Mouse (Mus musculus) heart, embryonic 14.5 days (tissue): ENCODE data around the gene Gm49361. TPM values are rescaled to one million over a fixed set of nuclear protein-coding genes. Genes with fewer than 3 reads are reported as not detected.

Source experiments
- ATAC-seq: fragments of 200-750 bp; cut with Nextera tagmentation; 2 replicates; pipeline ENCODE4 v1.8.0; 2017; ENCODE audit warnings: low read depth, moderate TSS enrichment; ENCODE audit not compliant: insufficient number of reproducible peaks, insufficient read depth, low FRiP score
- H3K27ac ChIP-seq, 2 experiments: fragments of 200-500 bp in 1 of 2; fragments of 300-500 bp in 1 of 2; sonication (generic) in 1 of 2; replicated peaks in 1 of 2; 2 replicates each; pipeline ENCODE4 v1.5.1; 2012 to 2014; ENCODE audit warnings: low read depth in 2 of 2, low read length in 2 of 2, control low read depth in 1 of 2, mild to moderate bottlenecking in 1 of 2, mixed read lengths in 1 of 2; ENCODE audit not compliant: control insufficient read depth in 1 of 2, insufficient read depth in 1 of 2
- H3K27me3 ChIP-seq: fragments of 300-500 bp; sonication (generic); 2 replicates; pipeline ENCODE4 v1.6.1; 2014; ENCODE audit warnings: mild to moderate bottlenecking, low read length, control low read depth; ENCODE audit not compliant: control insufficient read depth, insufficient read depth
- H3K36me3 ChIP-seq: fragments of 300-500 bp; sonication (generic); 2 replicates; pipeline ENCODE4 v1.6.1; 2014; ENCODE audit warnings: mild to moderate bottlenecking, control low read depth, low read length, mixed read lengths; ENCODE audit not compliant: control insufficient read depth, insufficient read depth
- H3K4me1 ChIP-seq, 2 experiments: fragments of 200-500 bp in 1 of 2; fragments of 300-500 bp in 1 of 2; sonication (generic) in 1 of 2; 2 replicates each; pipeline ENCODE4 v1.6.1; 2012 to 2014; ENCODE audit warnings: low read length in 2 of 2, control low read depth in 1 of 2, mixed read lengths in 1 of 2; ENCODE audit not compliant: control insufficient read depth in 2 of 2, insufficient read depth in 2 of 2
- H3K4me2 ChIP-seq: fragments of 300-500 bp; sonication (generic); 2 replicates; pipeline ENCODE4 v1.6.1; 2014; ENCODE audit warnings: mild to moderate bottlenecking, low read length
- H3K4me3 ChIP-seq, 2 experiments: fragments of 200-500 bp in 1 of 2; fragments of 300-500 bp in 1 of 2; sonication (generic) in 1 of 2; 2 replicates each; pipeline ENCODE4 v1.5.1; 2012 to 2014; ENCODE audit warnings: low read length in 2 of 2, mild to moderate bottlenecking in 2 of 2, control low read depth in 1 of 2, low read depth in 1 of 2, moderate library complexity in 1 of 2; ENCODE audit not compliant: control insufficient read depth in 1 of 2, insufficient read depth in 1 of 2
- H3K9ac ChIP-seq: fragments of 300-500 bp; sonication (generic); 2 replicates; pipeline ENCODE4 v1.6.1; 2014; ENCODE audit warnings: mild to moderate bottlenecking, low read length
- H3K9me3 ChIP-seq: fragments of 300-500 bp; sonication (generic); 2 replicates; pipeline ENCODE4 v1.6.1; 2016; ENCODE audit warnings: low read length, control low read depth; ENCODE audit not compliant: control insufficient read depth
- WGBS: fragments of 180-500 bp; shearing (Covaris S2); extraction: QIAGEN DNeasy Blood & Tissue Kit; methylation state at CpG from one replicate; pipeline ENCODE4 v1.1.7; 2014; 5-methylcytosine and 5-hydroxymethylcytosine counted together
- polyA plus RNA-seq: library from polyadenylated mRNA; unstranded; fragments of >200 nt; fragmentation: Nextera tagmentation; extraction: Ambion mirVana; gene quantifications from 2 replicates; pipeline ENCODE4 v1.2.1, GENCODE M21; 2014

Gene Gm49361
- polyA plus RNA-seq, 1 experiment from 2014 or later: not detected

DNA sequence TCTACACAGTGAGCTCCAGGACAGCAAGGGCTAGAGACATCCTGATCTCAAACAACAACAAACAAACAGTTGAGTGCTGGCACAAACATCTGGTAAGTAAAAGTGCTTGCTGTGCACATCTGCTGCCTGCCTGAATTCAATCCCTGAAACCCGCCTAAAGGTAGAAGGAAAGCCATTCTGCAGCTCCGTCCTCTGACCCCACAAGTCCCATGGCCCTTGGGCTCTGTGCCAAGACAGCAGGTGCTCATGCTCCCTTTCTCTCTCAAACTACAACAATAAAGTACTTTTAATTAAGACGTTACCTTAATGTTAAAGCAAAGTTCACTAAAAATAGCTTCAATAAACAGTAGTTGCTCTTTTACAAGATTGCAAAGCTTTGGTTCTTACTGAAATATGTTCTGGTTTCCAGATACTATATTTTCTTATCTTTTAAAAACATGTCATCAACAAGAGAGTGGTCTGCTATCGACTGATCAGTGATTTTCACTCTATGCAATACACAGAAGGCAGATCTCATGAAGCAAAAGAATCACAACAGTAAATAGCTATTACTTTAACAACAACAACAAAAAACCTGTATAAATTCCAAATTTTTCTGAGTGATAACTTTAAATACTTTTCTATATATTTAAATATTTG, 125.2 kb downstream of the Gm49361 start:
- WGBS: 67% methylated on average over 4 of the region's 4 CpGs
- H3K27ac ChIP-seq: no peak overlapping the region
- H3K9me3 ChIP-seq: no peaks in the 10 kb centered on the region
- H3K9ac ChIP-seq: no peak overlapping the region
- H3K4me1 ChIP-seq: peaks cover 0 to 10% of the 10 kb centered on the region in 2 experiments; a peak in 2 of 4 replicates
- no peaks in the 10 kb centered on the region for H3K27me3 ChIP-seq
- no peak overlapping the region for H3K4me2 ChIP-seq
- no peak for ATAC-seq
- no peak overlapping the region for H3K4me3 ChIP-seq
- H3K36me3 ChIP-seq: peaks cover 37% of the 10 kb centered on the region

DNA sequence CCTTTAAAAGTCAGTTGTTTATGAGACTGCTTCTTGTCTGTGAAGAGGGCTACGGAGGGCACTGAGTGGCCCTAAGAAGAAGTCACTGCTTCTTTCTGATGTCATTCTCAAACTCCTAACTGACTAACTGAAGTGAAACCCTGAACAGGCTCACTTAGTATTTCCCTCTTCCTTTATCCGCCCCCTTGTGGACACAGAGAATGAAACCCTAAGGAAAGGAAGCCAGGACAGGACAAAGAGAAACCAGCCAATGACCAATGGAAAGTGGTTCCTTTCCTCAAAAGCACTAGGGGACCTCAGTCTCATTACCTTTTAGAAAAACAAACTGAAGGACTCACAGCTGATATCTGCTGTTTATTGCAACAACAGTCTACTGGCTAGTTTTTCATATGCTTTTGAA, 126.4 kb downstream of the Gm49361 start:
- no peak overlapping the region for H3K4me2 ChIP-seq
- no peak for ATAC-seq
- 46% methylated on average over 2 of the region's 2 CpGs for WGBS
- H3K27ac ChIP-seq: no peak overlapping the region
- peaks cover 0 to 9% of the 10 kb centered on the region in 2 experiments; a peak in 2 of 4 replicates for H3K4me1 ChIP-seq
- H3K9me3 ChIP-seq: no peaks in the 10 kb centered on the region
- no peak overlapping the region for H3K9ac ChIP-seq
- H3K36me3 ChIP-seq: peaks cover 31% of the 10 kb centered on the region
- H3K4me3 ChIP-seq: no peak overlapping the region
- H3K27me3 ChIP-seq: no peaks in the 10 kb centered on the region

DNA sequence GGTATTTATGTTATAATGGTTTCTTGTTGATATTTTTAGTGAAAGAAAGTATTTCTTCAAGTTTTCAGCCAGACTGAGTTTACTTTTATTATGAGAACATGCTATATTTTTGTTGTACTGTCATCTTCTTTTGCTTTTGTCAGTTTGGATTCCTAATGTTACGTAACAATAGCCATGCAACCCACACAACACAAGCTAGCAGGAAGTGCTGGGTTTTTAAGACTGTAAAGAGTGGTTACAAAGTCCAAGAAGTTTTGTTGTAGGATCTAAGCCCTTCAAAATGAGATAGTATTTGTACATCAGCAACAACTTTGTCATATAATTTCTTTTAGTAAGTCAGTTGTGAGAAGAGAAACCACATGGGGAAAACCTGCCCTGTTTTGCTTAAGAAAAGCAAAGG, 128.2 kb downstream of the Gm49361 start:
- no peak overlapping the region; a peak in 1 of 4 replicates for H3K27ac ChIP-seq
- H3K36me3 ChIP-seq: peaks cover 27% of the 10 kb centered on the region; the same call in 1 of the 2 replicates
- no peaks in the 10 kb centered on the region for H3K9me3 ChIP-seq
- peaks cover 0 to 12% of the 10 kb centered on the region in 2 experiments; a peak in 3 of 4 replicates for H3K4me1 ChIP-seq
- no peak overlapping the region for H3K4me3 ChIP-seq
- H3K9ac ChIP-seq: no peak overlapping the region
- no peaks in the 10 kb centered on the region for H3K27me3 ChIP-seq
- 91% methylated on average over 1 of the region's 1 CpGs for WGBS
- ATAC-seq: no peak
- H3K4me2 ChIP-seq: no peak overlapping the region

DNA sequence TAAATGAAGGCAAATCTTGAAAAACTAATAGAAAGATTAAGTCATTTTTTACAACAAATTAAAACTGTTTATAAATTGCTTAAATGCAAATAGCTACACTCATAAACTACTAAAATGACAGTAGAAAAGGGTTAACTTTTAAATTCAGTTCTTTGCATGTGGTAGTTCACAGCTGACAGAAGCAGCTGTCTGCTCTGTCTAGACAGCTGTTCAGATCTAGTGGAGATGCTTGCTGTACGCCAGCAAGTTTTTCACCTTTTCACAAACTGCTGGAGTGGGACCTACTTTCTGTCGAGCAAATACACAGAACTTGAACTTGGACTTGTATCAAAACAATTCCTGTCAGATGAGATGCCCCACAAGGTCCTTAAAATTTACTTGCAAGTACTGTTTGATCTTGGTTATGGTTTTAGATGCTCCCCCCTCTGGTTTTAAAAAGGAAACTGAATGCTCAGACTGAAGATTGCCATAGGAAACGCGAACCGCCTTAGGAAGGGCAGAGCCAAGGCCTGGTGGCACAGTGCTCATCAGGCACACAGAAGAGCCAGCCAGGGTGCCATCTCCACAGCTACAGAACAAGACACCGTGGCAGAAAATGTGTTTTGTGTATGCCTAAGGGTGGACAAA, 129.5 kb downstream of the Gm49361 start:
- H3K4me2 ChIP-seq: no peak overlapping the region
- no peaks in the 10 kb centered on the region for H3K27me3 ChIP-seq
- H3K9me3 ChIP-seq: no peaks in the 10 kb centered on the region
- no peak for ATAC-seq
- WGBS: 84% methylated on average over 6 of the region's 6 CpGs
- no peak overlapping the region for H3K9ac ChIP-seq
- peaks cover 17% of the 10 kb centered on the region; the same call in 1 of the 2 replicates for H3K36me3 ChIP-seq
- H3K27ac ChIP-seq: no peak overlapping the region; a peak in 1 of 4 replicates
- H3K4me1 ChIP-seq: peaks cover 0 to 12% of the 10 kb centered on the region in 2 experiments; a peak in 3 of 4 replicates
- H3K4me3 ChIP-seq: no peak overlapping the region

DNA sequence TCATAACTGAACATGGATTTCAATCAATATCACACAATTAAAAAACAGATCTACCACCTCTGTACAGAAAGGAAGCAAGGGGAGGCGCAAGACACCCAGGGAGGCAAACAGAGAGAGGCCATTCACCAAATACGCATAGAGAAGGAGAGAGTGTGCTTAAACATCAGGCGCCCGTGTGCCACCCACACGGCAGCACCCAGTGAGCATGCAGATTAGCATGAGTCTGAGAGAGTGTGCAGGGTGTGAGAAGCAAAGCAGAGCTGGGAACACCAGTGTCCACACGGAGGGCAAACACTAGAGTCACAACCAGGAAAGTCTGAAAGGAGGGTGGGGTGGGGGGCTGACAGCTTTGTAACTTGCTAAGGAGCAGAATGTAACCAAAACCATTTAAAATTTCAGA, 130.1 kb downstream of the Gm49361 start:
- H3K27ac ChIP-seq: no peak overlapping the region
- no peak for ATAC-seq
- WGBS: 86% methylated on average over 6 of the region's 6 CpGs

DNA sequence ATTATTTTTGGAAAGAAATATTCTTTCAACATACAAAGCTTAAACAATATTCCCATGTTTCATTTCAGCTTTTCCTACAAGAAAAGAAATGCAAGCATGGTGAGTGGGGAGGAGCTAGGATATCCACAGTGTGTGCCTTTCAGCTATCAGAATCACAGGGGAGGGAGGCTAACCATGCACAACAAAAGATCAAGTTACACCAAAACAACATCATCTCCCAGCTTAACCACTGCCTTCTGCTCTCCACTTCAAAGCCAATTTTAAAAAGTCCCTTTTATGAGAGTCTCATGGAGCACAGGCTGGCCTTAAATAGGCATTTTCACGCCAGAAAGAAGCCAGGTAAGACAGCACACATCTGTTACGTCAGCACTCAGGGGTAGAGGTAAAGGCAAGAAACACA, 134.9 kb downstream of the Gm49361 start:
- peaks cover 7% of the 10 kb centered on the region; the same call in 1 of the 2 replicates for H3K36me3 ChIP-seq
- peaks cover 2 to 22% of the 10 kb centered on the region in 2 experiments for H3K4me1 ChIP-seq
- H3K4me2 ChIP-seq: no peak overlapping the region
- H3K27ac ChIP-seq: no peak overlapping the region
- no peak for ATAC-seq
- 76% methylated on average over 2 of the region's 2 CpGs for WGBS
- no peak overlapping the region for H3K9ac ChIP-seq
- H3K9me3 ChIP-seq: no peaks in the 10 kb centered on the region
- H3K4me3 ChIP-seq: no peak overlapping the region
- no peaks in the 10 kb centered on the region for H3K27me3 ChIP-seq

More for the DNA sequence above, 130.1 kb downstream of the Gm49361 start:
- Histone ChIP-seq H3K27me3 (no peaks in the 10 kb centered on the region), H3K9me3 (no peaks in the 10 kb centered on the region), H3K4me2 (no peak overlapping the region), H3K36me3 (peaks cover 17% of the 10 kb centered on the region; the same call in 1 of the 2 replicates), H3K4me1 (peaks cover 0 to 12% of the 10 kb centered on the region in 2 experiments; a peak in 3 of 4 replicates), H3K4me3 (no peak overlapping the region), H3K9ac (no peak overlapping the region)

DNA sequence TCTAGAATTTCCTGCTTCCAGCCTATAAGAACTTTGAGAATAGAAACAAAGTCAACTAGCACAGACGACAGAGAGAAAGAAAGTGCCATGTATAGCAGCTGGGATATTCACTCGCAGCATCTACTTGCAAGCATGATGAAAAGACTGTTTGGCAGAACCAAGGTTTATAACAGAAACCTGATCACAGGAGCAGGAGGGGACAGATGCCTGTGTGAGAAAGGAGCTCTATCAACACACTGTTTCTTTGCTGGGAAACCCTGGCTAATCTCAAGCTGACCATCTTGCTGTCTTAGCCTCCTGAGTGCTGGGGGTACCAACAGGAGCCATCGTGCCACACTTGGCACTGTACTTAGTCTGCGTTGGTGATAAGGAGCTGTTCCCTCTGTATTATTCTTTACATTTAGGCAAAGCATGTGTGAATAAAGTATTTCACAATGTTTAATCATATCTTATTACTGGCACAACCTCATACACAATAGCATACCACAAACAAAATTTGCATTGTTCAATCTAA, 136.0 kb downstream of the Gm49361 start:
- no peak overlapping the region for H3K9ac ChIP-seq
- WGBS: 67% methylated on average over 4 of the region's 4 CpGs
- H3K4me2 ChIP-seq: no peak overlapping the region
- no peaks in the 10 kb centered on the region for H3K9me3 ChIP-seq
- no peaks in the 10 kb centered on the region for H3K27me3 ChIP-seq
- H3K4me3 ChIP-seq: no peak overlapping the region
- peaks cover 10% of the 10 kb centered on the region; the same call in 1 of the 2 replicates for H3K36me3 ChIP-seq
- H3K27ac ChIP-seq: no peak overlapping the region
- ATAC-seq: no peak
- H3K4me1 ChIP-seq: peaks cover 2 to 22% of the 10 kb centered on the region in 2 experiments
